7 mouse cellular contexts compared by ENCODE assay signal in the genomic region with DNA sequence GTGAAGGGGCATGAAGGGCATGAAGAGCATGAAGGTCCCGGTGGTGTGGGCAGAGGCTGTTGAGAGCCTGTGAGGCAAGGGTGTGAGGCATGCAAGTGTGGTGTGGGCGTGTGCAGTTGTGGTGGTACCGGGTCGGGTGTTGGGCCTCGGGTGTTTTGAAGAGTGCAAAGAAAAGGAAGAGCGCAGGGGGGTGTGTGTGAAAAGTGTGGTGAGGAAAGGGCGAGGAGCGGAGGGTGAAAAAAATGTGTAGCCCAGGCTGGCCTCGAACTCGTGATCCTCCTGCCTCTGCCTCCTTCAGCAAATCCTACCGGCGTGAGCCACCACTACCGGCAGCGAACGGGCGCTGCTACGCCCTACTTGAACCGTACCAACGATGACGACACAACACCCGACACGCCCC. TPM values are rescaled to one million over a fixed set of nuclear protein-coding genes. Genes with fewer than 3 reads are reported as not detected.
DNase-seq lines count a peak whose midpoint lies in the region; ATAC-seq and TF ChIP-seq lines count a peak whose summit lies in the region.
"Not testable (repeated sequence)": the region's sequence is repeated elsewhere in the genome, so short reads cannot be mapped to it uniquely, and the experiment has no call there.

No protein-coding gene starts in this region.

- H3K4me2 ChIP-seq in forebrain, postnatal 0 days (ENCODE audit: low read depth); neural tube, embryonic 13.5 days: not testable (repeated sequence)

- H3K27me3 ChIP-seq in forebrain, postnatal 0 days (ENCODE audit: insufficient read depth, low read length); kidney, adult 2 months (replicated peaks; ENCODE audit: control insufficient read depth, insufficient read depth, low read length); neural tube, embryonic 13.5 days: not testable (repeated sequence)

- not testable (repeated sequence) for H3K4me1 ChIP-seq in forebrain, postnatal 0 days (ENCODE audit: insufficient read depth); kidney, adult 2 months (ENCODE audit: control insufficient read depth, insufficient read depth, low read length); neural tube, embryonic 13.5 days (replicated peaks)

- peak; percentile 38; the same call in 1 of the 2 replicates for ATAC-seq in forebrain, postnatal 0 days
- peak; percentile 57; the same call in 1 of the 2 replicates for ATAC-seq in megakaryocyte progenitor cell, adult 5-6 weeks (replicated peaks; ENCODE audit: poor library complexity)
- ATAC-seq in neural tube, embryonic 13.5 days (ENCODE audit: low read depth): peak; percentile 15; the same call in 1 of the 2 replicates

- not testable (repeated sequence) for H3K9ac ChIP-seq in forebrain, postnatal 0 days; neural tube, embryonic 13.5 days

- H3K4me3 ChIP-seq in forebrain, postnatal 0 days (ENCODE audit: low read depth, low read length); kidney, adult 2 months (ENCODE audit: insufficient read depth, low read depth, low read length); neural tube, embryonic 13.5 days: not testable (repeated sequence)

- TF ChIP-seq POLR2A in kidney, adult 2 months (IDR thresholded peaks at IDR 0.05; ENCODE audit: low read depth, low read length): not testable (repeated sequence)

- H3K9me3 ChIP-seq in forebrain, postnatal 0 days (ENCODE audit: low read length); neural tube, embryonic 13.5 days: not testable (repeated sequence)

- WGBS in forebrain, postnatal 0 days: 16% methylated on average over 4 of the region's 22 CpGs
- WGBS in kidney, adult 2 months: no CpG with 5 or more reads among the region's 22 CpGs
- 6% methylated on average over 15 of the region's 22 CpGs for WGBS in neural tube, embryonic 13.5 days

- H3K27ac ChIP-seq in forebrain, postnatal 0 days (ENCODE audit: low read depth, low read length); kidney, adult 2 months (ENCODE audit: insufficient read depth, low read depth, low read length); neural tube, embryonic 13.5 days (replicated peaks): not testable (repeated sequence)

- H3K36me3 ChIP-seq in forebrain, postnatal 0 days (ENCODE audit: insufficient read depth); kidney, adult 2 months (ENCODE audit: control insufficient read depth, insufficient read depth, low read length); neural tube, embryonic 13.5 days: not testable (repeated sequence)

- not testable (repeated sequence) for TF ChIP-seq CTCF in forebrain, postnatal 0 days (IDR thresholded peaks at IDR 0.05; ENCODE audit: low read depth); kidney, adult 2 months (conservative IDR thresholded peaks at IDR 0.05; ENCODE audit: insufficient read depth, insufficient read length, low read depth, low read length)

- DNase-seq in adrenal gland, adult 2 months: peak; percentile 4
- DNase-seq in cerebellum, adult 9-11 months: peak; percentile 19
- DNase-seq in forebrain, postnatal 0 days: not testable (repeated sequence)
- DNase-seq in kidney, adult 2 months: peak; percentile 0
- peak; percentile 6 for DNase-seq in thymus, postnatal 14 days

RNA-seq across cellular contexts. Expression of gene Pdia4, which starts 55.8 kb away (rescaled TPM):
- 100 to 1,000 TPM in 1 of 2 experiments, 10 to 100 TPM in 1; 93.2 to 114 TPM for total RNA-seq in adrenal gland, adult 2 months (2021)
- polyA plus RNA-seq in adrenal gland, adult 2 months (2012; rRNA removed): 7.9 and 8.7 TPM in 2 replicates
- total RNA-seq in forebrain, postnatal 0 days (2014; rRNA removed): 97.7 and 104 TPM in 2 replicates
- 70.5 and 83.7 TPM in 2 replicates for polyA plus RNA-seq in forebrain, postnatal 0 days (2015; fragmentation: Nextera tagmentation; extraction: Ambion mirVana)
- 38.9 and 44.0 TPM in 2 replicates for polyA plus RNA-seq in kidney, adult 2 months (2012; rRNA removed)
- 158 and 161 TPM in 2 replicates for total RNA-seq in megakaryocyte progenitor cell, adult 5-6 weeks (2015)
- total RNA-seq in megakaryocyte progenitor cell, adult 5-6 weeks (2017): 480 and 490 TPM in 2 replicates
- polyA plus RNA-seq in neural tube, embryonic 13.5 days (2015; fragmentation: Nextera tagmentation; extraction: Ambion mirVana): 187 and 204 TPM in 2 replicates
